Mouse (Mus musculus) liver, adult (tissue): Measurements from ENCODE around the gene Zfp358.

Experiments used
- GATA4 ChIP-seq: IDR thresholded peaks from 2 replicates; pipeline ENCODE4 v1.6.1; 2014; ENCODE audit warnings: mild to moderate bottlenecking, low read length; ENCODE audit not compliant: insufficient replicate concordance

Zfp358 gene

DNA sequence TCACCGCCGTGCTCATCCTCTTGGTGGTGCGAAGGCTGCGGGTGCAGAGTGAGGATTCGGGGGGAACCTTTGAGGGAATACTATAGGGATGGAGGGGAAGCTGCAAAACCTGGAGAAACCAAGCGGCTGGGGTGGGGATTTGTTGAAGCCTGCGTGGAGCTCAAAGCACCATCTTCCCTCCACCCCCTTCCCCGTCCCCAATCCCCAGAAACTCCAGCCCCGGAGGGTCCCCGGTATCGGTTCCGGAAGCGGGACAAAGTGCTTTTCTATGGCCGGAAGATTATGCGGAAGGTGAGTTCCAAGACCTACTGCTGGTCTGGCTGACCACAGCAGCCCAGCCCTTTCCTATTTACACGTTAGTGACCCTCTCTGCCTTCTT is 24.2 kb downstream of the Zfp358 start:
- no peak for TF ChIP-seq GATA4

DNA sequence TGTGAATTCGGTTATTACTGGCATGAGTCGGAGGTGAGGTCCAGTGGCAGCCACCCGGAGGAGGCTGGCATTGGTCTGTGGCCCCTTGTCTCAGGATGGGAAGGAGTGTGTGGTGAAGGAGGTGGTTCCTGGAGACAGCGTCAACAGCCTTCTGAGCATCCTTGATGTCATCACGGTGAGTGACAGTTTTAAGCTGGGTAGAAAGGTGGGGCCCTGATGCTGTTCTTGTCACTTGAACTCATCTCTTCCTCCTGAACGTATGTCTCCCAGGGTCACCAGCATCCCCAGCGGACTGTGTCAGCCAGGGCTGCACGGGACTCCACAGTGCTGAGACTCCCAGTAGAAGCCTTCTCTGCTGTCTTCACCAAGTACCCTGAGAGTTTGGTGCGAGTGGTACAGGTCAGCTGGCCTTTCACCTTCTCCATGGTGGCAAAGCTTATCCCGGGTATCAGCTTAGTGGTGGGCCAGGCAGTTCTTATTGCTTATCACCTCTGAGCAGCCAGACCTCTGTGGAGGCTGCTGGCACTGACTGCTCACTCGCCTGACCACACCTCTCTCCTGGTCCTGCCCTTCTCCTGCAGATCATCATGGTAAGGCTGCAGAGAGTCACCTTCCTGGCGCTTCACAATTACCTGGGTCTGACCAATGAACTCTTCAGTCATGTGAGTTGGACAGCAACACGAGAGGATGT is 29.2 kb downstream of the Zfp358 start:
- TF ChIP-seq GATA4 = no peak

GRCm38 (mm10) chr8:3530816-3531215 is 37.9 kb downstream of the Zfp358 start:
- no peak for TF ChIP-seq GATA4

DNA sequence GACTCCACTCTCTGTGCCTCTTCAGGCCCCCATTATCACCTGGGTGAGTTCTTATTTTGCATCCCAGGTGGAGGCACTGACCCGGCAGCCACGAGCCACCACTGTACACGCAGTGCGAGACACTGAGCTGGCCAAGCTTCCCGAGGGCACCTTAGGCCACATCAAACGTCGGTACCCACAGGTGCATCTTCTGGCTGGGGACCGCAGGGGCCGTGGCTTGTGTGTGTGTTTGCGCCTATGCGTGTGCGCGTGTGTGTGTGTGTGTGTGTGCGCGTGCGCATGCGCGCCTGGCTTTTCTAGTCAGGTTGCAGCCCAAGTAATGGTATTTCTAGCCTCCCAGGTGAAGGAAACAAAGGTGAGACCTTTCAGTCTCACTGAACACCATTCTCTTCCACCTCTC is 39.0 kb downstream of the Zfp358 start:
- no peak for TF ChIP-seq GATA4

GRCm38 (mm10) chr8:3536053-3536841 is 43.3 kb downstream of the Zfp358 start:
- TF ChIP-seq GATA4 = no peak

DNA sequence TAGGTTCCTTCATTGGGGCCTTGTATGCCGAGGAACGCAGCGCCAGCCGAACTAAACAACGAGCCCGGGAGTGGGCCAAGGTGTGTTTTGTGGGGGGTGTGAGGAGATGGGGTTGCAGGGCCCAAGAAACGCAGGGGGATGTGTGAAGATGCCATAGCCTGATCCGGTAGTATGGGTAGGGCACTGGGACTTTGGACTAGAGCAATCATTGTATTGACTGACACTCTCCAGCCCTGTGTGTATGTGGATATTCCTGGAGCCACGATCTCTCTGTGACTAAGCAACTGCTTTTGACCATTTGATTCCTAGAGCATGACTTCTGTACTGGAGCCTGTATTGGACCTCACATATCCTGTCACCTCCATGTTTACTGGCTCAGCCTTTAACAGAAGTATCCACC is 44.0 kb downstream of the Zfp358 start:
- no peak for TF ChIP-seq GATA4

DNA sequence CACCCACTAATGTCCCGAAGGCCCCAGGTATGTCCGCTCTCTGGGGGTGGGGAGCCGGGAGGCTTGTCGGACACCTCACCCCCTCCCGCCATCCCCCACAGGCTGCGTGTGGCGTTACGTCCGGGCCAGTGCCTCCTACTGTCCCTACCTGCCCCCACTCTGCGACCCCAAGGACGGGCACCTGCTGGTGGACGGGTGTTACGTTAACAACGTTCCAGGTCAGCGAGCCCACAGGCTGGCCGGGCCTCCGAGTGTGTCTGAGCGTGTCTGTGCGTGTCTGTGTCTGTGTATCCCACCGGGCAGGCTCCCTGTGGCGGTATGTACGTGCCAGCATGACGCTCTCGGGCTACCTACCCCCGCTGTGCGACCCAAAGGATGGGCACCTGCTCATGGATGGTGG is 44.7 kb downstream of the Zfp358 start:
- TF ChIP-seq GATA4 = no peak

- TF ChIP-seq GATA4 = no peak
Measured at GRCm38 (mm10) chr8:3539146-3539545, 46.2 kb downstream of the Zfp358 start.

DNA sequence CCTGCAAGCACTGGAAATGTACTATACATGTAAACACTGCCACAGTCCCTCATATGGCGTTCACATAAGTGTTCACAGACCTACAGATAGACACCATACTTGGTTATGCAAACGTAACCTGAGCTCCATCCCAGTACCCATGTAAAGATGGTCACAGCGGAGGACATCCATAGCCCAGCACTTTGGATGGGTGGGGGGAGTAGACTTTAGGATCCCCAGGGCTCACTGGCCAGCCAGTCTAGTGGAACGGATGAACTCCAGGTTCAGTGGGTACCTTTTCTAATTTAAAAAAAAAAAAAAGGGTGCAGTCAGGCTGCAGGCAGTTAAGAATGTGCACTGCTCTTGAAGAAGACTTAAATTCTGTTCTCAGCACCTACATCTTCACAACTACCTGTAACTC is 47.1 kb downstream of the Zfp358 start:
- TF ChIP-seq GATA4 = no peak

GRCm38 (mm10) chr8:3546511-3546910 is 53.6 kb downstream of the Zfp358 start:
- TF ChIP-seq GATA4 = no peak
